Comparison of ENCODE assay signal across 8 mouse cellular contexts in genomic region chr6:90818956-90819355, GRCm38 (mm10).
DNase-seq lines count a peak whose midpoint lies in the region; ATAC-seq and TF ChIP-seq lines count a peak whose summit lies in the region.

No protein-coding gene starts in this region.

- peak; percentile 53; the same call in 1 of the 2 replicates for ATAC-seq in neutrophil, adult 5-6 weeks (ENCODE audit: extremely low read depth, insufficient number of reproducible peaks, low FRiP score, poor library complexity, severe bottlenecking)

- no peaks in the 10 kb centered on the region for H3K27me3 ChIP-seq in liver, adult 2 months (ENCODE audit: control insufficient read depth, insufficient read depth, low read length)

- no peak for TF ChIP-seq POLR2A in liver, adult 2 months (IDR thresholded peaks at IDR 0.05; ENCODE audit: extremely low read depth, insufficient read depth, low read length)

- H3K36me3 ChIP-seq in liver, adult 2 months (ENCODE audit: control insufficient read depth, insufficient read depth, low read length): no peaks in the 10 kb centered on the region

- TF ChIP-seq CTCF in liver, adult 2 months (IDR thresholded peaks at IDR 0.05; ENCODE audit: low read depth, low read length): peak; percentile 37; the same call in 1 of the 2 replicates

- peak; percentile 83 for DNase-seq in layer of hippocampus, adult 11-12 months (ENCODE audit: low spot score)
- DNase-seq in layer of hippocampus, adult 9-10 months (ENCODE audit: low spot score): no peak
- peak; percentile 54 to 87 for DNase-seq in adrenal gland, adult (ENCODE audit: inconsistent age in 2 of 2, low spot score in 1 of 2)
- DNase-seq in embryo, embryonic 10.5 days (ENCODE audit: low spot score): peak; percentile 86
- DNase-seq in hindlimb bud, embryonic 11.5 days (ENCODE audit: extremely low spot score, low read depth, low spot score): peak; percentile 57
- DNase-seq in liver, adult 2 months (ENCODE audit: extremely low read depth, low read depth, low spot score): peak; percentile 58
- peak; percentile 74 for DNase-seq in thymus, postnatal 25 days

- no peaks in the 10 kb centered on the region for H3K79me2 ChIP-seq in liver, adult 2 months (ENCODE audit: control insufficient read depth, insufficient read depth, low read length)

- H3K4me3 ChIP-seq in liver, adult 2 months (ENCODE audit: insufficient read depth, low read depth, low read length): no peak overlapping the region

- H3K9ac ChIP-seq in liver, adult 2 months (ENCODE audit: low read depth, low read length): no peak overlapping the region

- H3K4me1 ChIP-seq in liver, adult 2 months (ENCODE audit: control insufficient read depth, insufficient read depth, low read length): no peaks in the 10 kb centered on the region

- no peak overlapping the region for H3K27ac ChIP-seq in liver, adult 2 months (replicated peaks; ENCODE audit: insufficient read depth, low read depth, low read length)

- no CpG with 5 or more reads among the region's 4 CpGs for WGBS in liver, adult 2 months
